Mouse (Mus musculus) bone marrow, adult 2 months (tissue): ENCODE measurements at regions not wholly inside any gene's neighbourhood (a gene's known extent, or its start where the extent isn't known, plus 50 kb on each side); places are given as distances from the start of the nearest gene placed in this dataset.

Source experiments
- CTCF ChIP-seq: fragments of 200-500 bp; IDR thresholded peaks from 2 replicates; pipeline ENCODE4 v1.5.1; 2011; ENCODE audit warnings: low read length, control low read depth; ENCODE audit not compliant: control insufficient read depth, insufficient read depth
- POLR2A ChIP-seq: fragments of 200-500 bp; IDR thresholded peaks from 2 replicates; pipeline ENCODE4 v1.6.1; 2011; ENCODE audit warnings: low read depth, mild to moderate bottlenecking, control low read depth, low read length, borderline replicate concordance; ENCODE audit not compliant: control insufficient read depth

DNA sequence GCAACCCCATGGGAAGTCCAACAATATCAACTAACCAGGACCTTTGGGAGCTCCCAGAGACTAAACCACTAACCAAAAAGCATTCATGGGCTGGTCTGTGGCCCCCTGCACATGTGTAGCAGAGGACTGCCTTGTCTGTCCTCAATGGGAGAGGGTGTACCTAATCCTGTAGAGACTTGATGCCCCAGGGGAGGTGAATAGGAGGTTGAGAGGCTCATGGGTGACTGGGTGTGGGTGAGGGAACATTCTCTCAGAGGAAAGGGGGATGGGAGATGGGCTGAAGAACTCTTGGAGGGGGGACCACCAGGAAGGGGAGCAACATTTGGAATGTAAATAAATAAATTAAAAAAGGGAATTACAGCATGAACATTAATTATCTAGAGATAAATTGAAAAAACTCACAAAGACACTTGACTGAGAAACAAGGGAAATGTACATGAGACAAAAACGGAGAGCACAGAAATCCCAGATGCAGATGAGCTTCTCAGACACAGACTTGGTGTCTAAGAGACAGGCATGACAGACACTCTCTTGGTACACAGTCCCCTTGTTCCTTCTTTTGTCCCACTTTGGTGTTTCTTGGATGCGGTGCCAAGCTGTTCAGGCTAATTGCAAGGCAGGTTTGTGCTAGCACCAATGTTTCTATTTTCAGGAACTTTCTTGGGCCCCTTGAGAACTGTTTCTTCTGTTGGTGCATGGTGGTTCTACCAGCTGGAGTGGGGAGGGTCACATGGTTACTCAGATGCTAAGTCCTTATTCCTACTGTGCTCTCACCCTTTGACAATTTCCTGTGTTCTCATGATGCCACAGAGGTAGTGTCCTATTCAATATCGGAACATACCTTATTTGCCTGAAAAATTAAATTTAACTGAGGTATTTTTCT is 85.0 kb upstream of the Pfn2 start:
- no peak for TF ChIP-seq CTCF
- TF ChIP-seq POLR2A = no peak
